Mouse (Mus musculus): Measurements from ENCODE around the gene Lrtm1. TPM values are rescaled to one million over a fixed set of nuclear protein-coding genes. Genes with fewer than 3 reads are reported as not detected.

The Lrtm1 gene
- not detected for polyA plus RNA-seq (2017; shearing (Covaris generic))

GRCm38 (mm10) chr14:29017883-29018282 lies at the start of gene Lrtm1:
Gene Lrtm1 (plus strand): TSS chr14:29018208.

